Mouse (Mus musculus) midbrain, embryonic 13.5 days (tissue): ENCODE data around the gene Trim17. TPM values are rescaled to one million over a fixed set of nuclear protein-coding genes. Genes with fewer than 3 reads are reported as not detected.

ENCODE experiments used
- ATAC-seq: fragments of 200-750 bp; cut with Nextera tagmentation; 2 replicates; pipeline ENCODE4 v1.8.0; 2017; ENCODE audit warnings: mild to moderate bottlenecking, moderate TSS enrichment, moderate library complexity
- H3K27ac ChIP-seq: fragments of 300-500 bp; sonication (generic); 2 replicates; pipeline ENCODE4 v1.5.1; 2015; ENCODE audit warnings: inconsistent platforms, mild to moderate bottlenecking, moderate library complexity
- H3K27me3 ChIP-seq: fragments of 300-500 bp; sonication (generic); 2 replicates; pipeline ENCODE4 v1.6.1; 2015; ENCODE audit warnings: mild to moderate bottlenecking, inconsistent platforms
- H3K36me3 ChIP-seq: fragments of 300-500 bp; sonication (generic); 2 replicates; pipeline ENCODE4 v1.6.1; 2015; ENCODE audit warnings: mild to moderate bottlenecking, inconsistent platforms
- H3K4me1 ChIP-seq: fragments of 300-500 bp; sonication (generic); replicated peaks from 2 replicates; pipeline ENCODE4 v1.6.1; 2015; ENCODE audit warnings: inconsistent platforms
- H3K4me2 ChIP-seq: fragments of 300-500 bp; sonication (generic); replicated peaks from 2 replicates; pipeline ENCODE4 v1.6.1; 2015; ENCODE audit warnings: moderate library complexity, mild to moderate bottlenecking, inconsistent platforms
- H3K4me3 ChIP-seq: fragments of 300-500 bp; sonication (generic); replicated peaks from 2 replicates; pipeline ENCODE4 v1.5.1; 2015; ENCODE audit warnings: mild to moderate bottlenecking, inconsistent platforms
- H3K9ac ChIP-seq: fragments of 300-500 bp; sonication (generic); replicated peaks from 2 replicates; pipeline ENCODE4 v1.6.1; 2015; ENCODE audit warnings: mild to moderate bottlenecking, inconsistent platforms
- H3K9me3 ChIP-seq: fragments of 300-500 bp; sonication (generic); 2 replicates; pipeline ENCODE4 v1.6.1; 2016; ENCODE audit warnings: mild to moderate bottlenecking, inconsistent platforms
- WGBS: fragments of 180-500 bp; shearing (Covaris S2); methylation state at CpG from one replicate; pipeline ENCODE4 v1.1.7; 2015; 5-methylcytosine and 5-hydroxymethylcytosine counted together
- polyA plus RNA-seq: library from polyadenylated mRNA; unstranded; fragments of >200 nt; fragmentation: Nextera tagmentation; extraction: Ambion mirVana; gene quantifications from 2 replicates; pipeline ENCODE4 v1.2.1, GENCODE M21; 2015

Trim17 gene
- polyA plus RNA-seq, 1 experiment from 2014 or later, result 1.3 TPM

GRCm38 (mm10) chr11:58929055-58929454 is 25.4 kb upstream of the Trim17 start:
- Histone ChIP-seq H3K9me3 (no peaks in the 10 kb centered on the region), H3K4me2 (no peak overlapping the region), H3K4me3 (no peak overlapping the region), H3K9ac (no peak overlapping the region), H3K4me1 (peaks cover 8% of the 10 kb centered on the region), H3K27ac (no peak overlapping the region), H3K36me3 (peaks cover 32% of the 10 kb centered on the region), H3K27me3 (no peaks in the 10 kb centered on the region)
- 79% methylated on average over 4 of the region's 4 CpGs for WGBS
- ATAC-seq, result 0 out of 2 replicates have a peak, but pooled peaks have one; percentile 5

DNA sequence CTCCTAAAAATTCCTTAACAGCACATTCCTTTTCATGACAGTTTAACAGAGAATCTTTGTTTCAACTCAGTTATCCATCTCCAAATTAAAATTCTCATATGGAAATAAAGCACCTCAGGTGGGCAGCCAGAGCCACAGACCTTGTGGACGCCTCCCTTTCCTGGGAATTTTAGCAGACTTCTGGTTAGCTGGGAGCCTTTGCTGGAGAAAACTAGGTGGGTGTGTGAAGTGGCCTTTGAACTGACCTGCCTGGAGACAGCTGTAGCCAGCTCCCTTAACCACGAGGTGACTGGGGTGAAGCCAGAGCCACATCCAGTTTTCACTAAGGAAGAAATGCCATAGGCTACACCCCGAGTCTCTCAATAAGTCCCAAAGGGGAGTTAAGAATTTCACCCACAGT is 24.8 kb upstream of the Trim17 start:
- 68% methylated on average over 3 of the region's 3 CpGs for WGBS
- ATAC-seq, result no peak
- Histone ChIP-seq H3K4me1 (peaks cover 8% of the 10 kb centered on the region), H3K27me3 (no peaks in the 10 kb centered on the region), H3K4me2 (no peak overlapping the region), H3K4me3 (no peak overlapping the region), H3K9me3 (no peaks in the 10 kb centered on the region), H3K27ac (no peak overlapping the region), H3K36me3 (peaks cover 37% of the 10 kb centered on the region), H3K9ac (no peak overlapping the region)

DNA sequence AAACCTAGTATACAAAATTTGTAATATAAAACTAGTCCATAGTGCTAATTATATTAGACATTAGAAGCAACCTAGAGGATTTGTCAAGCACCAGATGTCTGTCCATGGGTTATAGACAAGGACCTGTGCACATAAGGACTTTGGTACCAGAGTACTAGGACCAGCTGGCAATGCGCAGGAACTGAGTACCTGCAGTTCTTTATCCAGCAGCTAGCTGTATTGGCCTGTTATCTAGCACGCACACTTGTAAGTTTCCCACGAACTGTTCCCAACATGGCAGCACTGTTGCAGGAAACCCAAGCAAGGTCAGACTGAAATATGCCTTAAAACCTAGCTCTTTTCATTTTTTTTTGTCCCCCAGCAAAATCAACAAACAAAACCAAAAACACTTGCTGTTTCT is 24.2 kb upstream of the Trim17 start:
- Histone ChIP-seq H3K9me3 (no peaks in the 10 kb centered on the region), H3K4me3 (no peak overlapping the region), H3K9ac (no peak overlapping the region), H3K27ac (no peak overlapping the region), H3K36me3 (peaks cover 43% of the 10 kb centered on the region), H3K27me3 (no peaks in the 10 kb centered on the region), H3K4me1 (peaks cover 8% of the 10 kb centered on the region), H3K4me2 (no peak overlapping the region)
- no peak for ATAC-seq
- WGBS, result 88% methylated on average over 3 of the region's 3 CpGs

DNA sequence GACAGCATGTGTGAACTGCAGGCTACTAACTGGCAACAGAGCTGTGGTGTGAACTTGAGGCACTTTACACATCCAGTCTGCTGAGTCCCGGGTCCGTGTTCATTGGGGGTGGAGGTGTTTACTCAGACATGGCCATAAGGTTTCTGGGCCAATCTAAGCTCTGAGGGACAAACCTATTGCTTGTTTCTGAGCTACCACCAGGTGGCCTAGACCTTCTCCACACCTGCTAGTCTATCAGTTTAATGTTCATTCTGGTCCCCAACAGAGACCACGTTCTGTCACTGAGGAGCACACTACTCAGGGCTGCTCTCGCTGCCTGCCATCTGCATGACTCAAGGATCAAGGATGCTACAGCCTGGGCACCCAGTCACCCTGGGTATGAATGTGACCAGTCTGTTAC is 22.9 kb upstream of the Trim17 start:
- Histone ChIP-seq H3K27ac (no peak overlapping the region), H3K4me1 (peaks cover 19% of the 10 kb centered on the region), H3K36me3 (peaks cover 53% of the 10 kb centered on the region), H3K4me2 (no peak overlapping the region), H3K9ac (no peak overlapping the region), H3K4me3 (no peak overlapping the region), H3K9me3 (no peaks in the 10 kb centered on the region), H3K27me3 (no peaks in the 10 kb centered on the region)
- 88% methylated on average over 4 of the region's 4 CpGs for WGBS
- no peak for ATAC-seq

GRCm38 (mm10) chr11:58937909-58938308 is 16.6 kb upstream of the Trim17 start:
- WGBS, result under 1% methylated on average over 13 of the region's 13 CpGs
- peak overlapping the region; percentile 96 for H3K27ac ChIP-seq
- 0 out of 2 replicates have a peak, but pooled peaks have one; percentile 1 for ATAC-seq

GRCm38 (mm10) chr11:58938322-58939087 is 16.0 kb upstream of the Trim17 start, which contains the start of gene Rnf187:
Gene Rnf187, minus strand, starts transcription at chr11:58938916.
- WGBS, result under 1% methylated on average over 90 of the region's 95 CpGs
- no peaks in the 10 kb centered on the region for H3K9me3 ChIP-seq
- H3K9ac ChIP-seq, result peak within 1 kb of the TSS; percentile 100
- H3K4me1 ChIP-seq, result peaks cover 32% of the 10 kb centered on the region
- H3K36me3 ChIP-seq, result peaks cover 32% of the 10 kb centered on the region
- peak within 1 kb of the TSS; percentile 96 for H3K27ac ChIP-seq
- H3K27me3 ChIP-seq, result no peaks in the 10 kb centered on the region
- peak; percentile 98 for ATAC-seq
- peak within 1 kb of the TSS; percentile 83 for H3K4me2 ChIP-seq
- peak within 1 kb of the TSS; percentile 96 for H3K4me3 ChIP-seq

More at GRCm38 (mm10) chr11:58937909-58938308, 16.6 kb upstream of the Trim17 start:
- Histone ChIP-seq H3K9ac (peak overlapping the region; percentile 100), H3K36me3 (peaks cover 38% of the 10 kb centered on the region), H3K4me1 (peaks cover 32% of the 10 kb centered on the region), H3K9me3 (no peaks in the 10 kb centered on the region), H3K27me3 (no peaks in the 10 kb centered on the region), H3K4me3 (peak overlapping the region; percentile 96), H3K4me2 (peak overlapping the region; percentile 83)

- H3K4me3 ChIP-seq, result peak overlapping the region; percentile 96
- H3K9me3 ChIP-seq, result no peaks in the 10 kb centered on the region
- 14% methylated on average over 6 of the region's 6 CpGs for WGBS
- peak overlapping the region; percentile 100 for H3K9ac ChIP-seq
- H3K36me3 ChIP-seq, result peaks cover 27% of the 10 kb centered on the region
- H3K27ac ChIP-seq, result peak overlapping the region; percentile 96
- no peaks in the 10 kb centered on the region; the same call in 1 of the 2 replicates for H3K27me3 ChIP-seq
- H3K4me2 ChIP-seq, result peak overlapping the region; percentile 83
- no peak; the same call in 1 of the 2 replicates for ATAC-seq
- H3K4me1 ChIP-seq, result peaks cover 35% of the 10 kb centered on the region
These were observed 15.4 kb upstream of the Trim17 start for GRCm38 (mm10) chr11:58939088-58939439.

GRCm38 (mm10) chr11:58944136-58944535 is 10.3 kb upstream of the Trim17 start:
- no peaks in the 10 kb centered on the region for H3K36me3 ChIP-seq
- peaks cover 2% of the 10 kb centered on the region; the same call in 1 of the 2 replicates for H3K27me3 ChIP-seq
- ATAC-seq, result no peak
- peaks cover 18% of the 10 kb centered on the region for H3K4me1 ChIP-seq
- H3K27ac ChIP-seq, result 0 out of 2 replicates have a peak overlapping the region, but pooled peaks have one; percentile 47
- H3K4me3 ChIP-seq, result no peak overlapping the region
- H3K9ac ChIP-seq, result no peak overlapping the region
- H3K4me2 ChIP-seq, result no peak overlapping the region
- no peaks in the 10 kb centered on the region for H3K9me3 ChIP-seq
- WGBS, result 86% methylated on average over 5 of the region's 5 CpGs

GRCm38 (mm10) chr11:58947306-58947705 is 7.2 kb upstream of the Trim17 start:
- H3K4me3 ChIP-seq, result peak overlapping the region; percentile 67; the same call in 1 of the 2 replicates
- H3K4me1 ChIP-seq, result peaks cover 30% of the 10 kb centered on the region
- peak overlapping the region; percentile 99 for H3K27ac ChIP-seq
- H3K27me3 ChIP-seq, result peaks cover 2% of the 10 kb centered on the region; the same call in 1 of the 2 replicates
- no peak for ATAC-seq
- peak overlapping the region; percentile 84; the same call in 1 of the 2 replicates for H3K9ac ChIP-seq
- WGBS, result 86% methylated on average over 3 of the region's 3 CpGs
- H3K36me3 ChIP-seq, result no peaks in the 10 kb centered on the region
- no peaks in the 10 kb centered on the region for H3K9me3 ChIP-seq
- peak overlapping the region; percentile 69 for H3K4me2 ChIP-seq

DNA sequence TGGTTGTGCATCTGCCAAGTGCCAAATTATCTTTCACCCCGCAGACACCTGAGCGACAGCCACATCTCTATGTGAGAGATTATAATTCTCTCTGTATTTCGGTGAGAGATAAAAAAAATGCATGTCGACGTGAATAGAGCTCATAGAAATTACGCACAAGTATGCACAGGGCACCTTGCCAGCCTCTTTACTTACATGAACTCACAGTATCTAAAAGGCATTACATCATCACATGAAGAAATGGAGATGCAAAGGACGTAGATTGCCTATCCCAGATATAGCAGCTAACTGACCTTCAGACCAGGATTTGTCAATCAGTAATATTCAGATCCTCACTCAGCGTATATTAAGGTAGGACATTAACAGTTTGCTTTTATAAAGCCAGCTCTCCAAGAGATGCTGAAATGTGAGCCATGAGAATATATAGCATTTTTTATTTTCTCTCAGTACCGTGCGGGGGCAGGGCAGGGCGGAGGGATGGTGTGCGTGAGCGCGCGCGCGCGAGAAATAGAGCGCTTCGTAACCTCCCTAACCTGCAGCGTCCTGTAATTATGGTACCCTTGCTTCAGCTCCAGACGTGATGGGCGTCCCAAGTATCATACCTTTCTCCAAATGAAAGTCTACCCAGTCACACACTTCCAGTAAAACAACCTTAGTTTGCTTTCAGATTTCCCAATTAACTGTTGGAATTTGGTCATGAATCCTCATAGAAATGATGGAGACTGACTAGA is 6.5 kb upstream of the Trim17 start:
- H3K27me3 ChIP-seq, result peaks cover 2% of the 10 kb centered on the region; the same call in 1 of the 2 replicates
- peak overlapping the region; percentile 84 for H3K9ac ChIP-seq
- H3K27ac ChIP-seq, result peak overlapping the region; percentile 99
- 13% methylated on average over 23 of the region's 23 CpGs for WGBS
- no peaks in the 10 kb centered on the region for H3K9me3 ChIP-seq
- peak; percentile 78 for ATAC-seq
- peak overlapping the region; percentile 69 for H3K4me2 ChIP-seq
- peaks cover 34% of the 10 kb centered on the region for H3K4me1 ChIP-seq
- H3K4me3 ChIP-seq, result peak overlapping the region; percentile 67
- H3K36me3 ChIP-seq, result no peaks in the 10 kb centered on the region

- Histone ChIP-seq H3K4me1 (peaks cover 35% of the 10 kb centered on the region), H3K9ac (peak within 1 kb of the TSS; percentile 97), H3K9me3 (no peaks in the 10 kb centered on the region), H3K27ac (peak within 1 kb of the TSS; percentile 99), H3K4me3 (peak within 1 kb of the TSS; percentile 67), H3K27me3 (peaks cover 2% of the 10 kb centered on the region; the same call in 1 of the 2 replicates), H3K36me3 (no peaks in the 10 kb centered on the region), H3K4me2 (peak within 1 kb of the TSS; percentile 69)
- ATAC-seq, result peak; percentile 95
- 1% methylated on average over 48 of the region's 48 CpGs for WGBS
These were observed 5.7 kb upstream of the Trim17 start, which contains the start of gene Hist3h2ba for GRCm38 (mm10) chr11:58948542-58949479. Gene Hist3h2ba, plus strand, starts transcription at chr11:58948920.
